Mouse (Mus musculus) spleen, postnatal 36 days (tissue): ENCODE results near the gene Nlrp4c.
"Not testable (repeated sequence)": the region's sequence is repeated elsewhere in the genome, so short reads cannot be mapped to it uniquely, and the experiment has no call there.

Experiments used
- DNase-seq, 2 experiments: peaks; one replicate each; pipeline ENCODE4 v3.0.0; 2022; ENCODE audit warnings: low spot score in 2 of 2, mixed read lengths in 1 of 2

Nlrp4c gene

DNA sequence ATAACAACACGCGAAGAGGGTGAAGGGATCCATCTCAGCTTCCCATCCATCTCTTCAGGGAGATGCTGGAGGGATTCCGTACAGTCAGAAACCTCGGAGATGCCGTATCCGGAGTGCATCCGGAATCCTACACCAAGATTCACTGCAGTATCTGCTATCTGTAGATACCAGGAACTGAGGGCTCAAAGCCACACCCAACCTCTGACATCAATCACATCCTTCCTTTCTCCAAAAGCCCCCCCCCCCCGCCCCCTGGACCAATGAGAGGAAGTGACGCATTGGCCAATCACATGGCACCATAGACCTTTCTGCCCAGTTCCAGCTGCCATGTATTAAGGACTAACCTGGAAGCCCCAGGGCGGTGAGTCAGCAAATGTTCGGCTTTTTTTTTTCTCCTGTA is at the start of gene Nlrp4c:
Gene Nlrp4c (plus strand): TSS at position 301 of the 400 bp plus-strand sequence.
- no peak for DNase-seq

DNA sequence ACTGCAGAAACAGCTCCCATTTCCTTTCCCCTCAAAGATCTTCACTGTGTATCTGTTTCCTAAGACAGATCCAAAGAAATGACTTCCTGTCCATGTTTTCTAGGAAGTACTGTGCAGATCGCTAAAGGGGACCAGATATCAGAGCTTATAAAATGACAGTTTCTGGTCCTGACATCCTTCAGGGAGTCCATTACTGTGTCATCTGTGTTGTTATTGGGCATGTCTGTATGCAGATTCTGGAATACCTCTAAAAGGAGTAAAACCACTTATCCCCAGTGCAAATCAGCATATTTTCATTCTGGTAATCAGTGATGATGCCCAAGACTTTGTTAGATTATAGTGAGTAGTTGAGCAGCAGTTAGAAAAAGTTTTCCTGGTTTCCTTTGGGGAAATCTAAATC is 34.1 kb upstream of the Nlrp4c start, which contains the start of gene Vmn1r65:
Gene Vmn1r65 (minus strand): TSS at position 101 of the 400 bp plus-strand sequence.
- DNase-seq: no peak

DNA sequence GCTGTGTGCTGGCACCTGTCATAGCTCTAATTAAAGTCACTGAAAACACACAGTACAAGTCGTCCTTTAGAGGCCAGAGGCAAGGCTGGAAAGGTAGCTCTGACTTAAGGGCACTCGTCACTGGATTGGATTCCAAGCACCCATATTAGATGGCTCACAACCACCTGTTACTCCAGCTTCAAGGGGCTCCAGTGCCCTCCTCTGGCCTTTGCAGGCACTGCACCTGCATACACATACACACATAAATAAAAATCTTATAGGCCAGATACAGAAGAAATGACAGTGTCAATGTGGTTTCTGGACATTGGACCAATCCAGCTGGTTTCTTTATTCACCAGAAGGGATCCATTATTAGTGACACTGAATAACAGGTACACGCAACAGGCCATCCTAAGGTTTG is 74.5 kb downstream of the Nlrp4c start:
- DNase-seq: no peak

DNA sequence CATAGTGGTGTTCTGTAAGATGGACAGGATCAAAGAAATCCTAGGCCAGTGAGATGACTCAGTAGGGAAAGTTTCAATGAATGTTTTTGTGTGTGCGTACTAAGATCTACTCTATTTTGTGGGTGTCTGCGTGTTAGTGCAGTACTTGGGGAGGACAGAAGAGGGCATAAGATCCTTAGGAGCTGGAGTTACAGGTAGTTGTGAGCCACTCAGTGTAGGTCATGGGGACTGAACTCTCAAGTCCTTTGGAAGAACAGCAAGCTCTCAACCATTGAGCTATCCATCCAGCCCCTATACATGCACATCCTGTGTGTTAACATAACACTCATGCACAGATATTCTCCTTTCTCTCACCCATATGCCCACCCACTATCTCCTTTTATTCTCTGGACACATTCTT is 75.1 kb downstream of the Nlrp4c start:
- not testable (repeated sequence) for DNase-seq

DNA sequence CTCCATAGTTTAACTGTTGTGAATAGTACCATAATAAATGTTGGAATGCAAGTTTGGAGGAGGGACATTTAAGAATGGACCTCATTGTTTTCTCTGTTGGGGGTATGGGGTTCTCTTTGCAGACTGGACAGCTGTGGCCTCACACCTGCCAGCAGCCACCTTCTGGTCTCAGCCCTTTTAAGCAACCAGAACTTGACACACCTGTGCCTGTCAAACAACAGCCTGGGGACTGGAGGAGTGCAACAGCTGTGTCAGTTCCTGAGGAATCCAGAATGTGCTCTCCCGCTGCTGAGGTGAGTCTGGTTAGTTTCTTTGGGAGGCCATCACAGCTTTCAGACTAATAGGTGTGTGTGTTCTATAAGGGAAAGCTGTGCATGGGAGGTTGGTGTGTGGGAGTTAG is 76.2 kb downstream of the Nlrp4c start:
- not testable (repeated sequence) for DNase-seq

DNA sequence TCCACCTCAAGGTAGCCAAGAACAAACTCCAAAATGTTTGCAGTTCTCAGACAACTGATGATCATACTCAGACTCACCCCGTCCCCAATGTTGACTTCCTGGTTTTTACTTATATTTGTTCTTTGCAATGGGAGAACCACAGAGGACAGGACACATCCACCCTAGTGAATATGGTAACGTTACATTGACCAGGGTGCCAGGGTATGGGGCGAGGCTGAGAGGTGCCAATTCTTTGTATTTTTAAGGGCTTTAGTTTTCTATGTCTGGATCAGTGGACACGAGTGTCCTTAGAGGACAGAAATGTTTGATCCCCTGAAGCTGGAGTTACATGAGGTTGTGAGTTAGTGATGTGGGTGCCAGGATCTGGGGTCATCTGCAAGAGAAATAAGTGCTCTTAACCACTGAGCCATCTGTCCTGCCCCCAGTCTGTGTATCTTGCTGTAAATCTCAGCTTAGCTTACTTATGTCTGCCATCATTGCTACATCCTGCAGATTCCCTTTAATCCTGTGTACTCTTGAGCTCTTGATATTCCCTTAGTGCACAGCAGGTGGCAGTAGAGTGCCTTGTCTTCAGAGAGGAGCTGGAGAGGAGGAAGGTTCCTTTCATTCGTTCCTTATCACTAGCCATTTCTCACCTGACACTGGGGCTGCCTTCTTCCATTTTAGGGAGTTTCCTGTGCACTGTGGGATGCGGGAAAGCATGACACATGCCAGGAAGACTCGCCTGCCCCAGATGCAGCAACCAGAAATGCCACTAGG is 81.9 kb downstream of the Nlrp4c start:
- peak; percentile 64 to 76 for DNase-seq

DNA sequence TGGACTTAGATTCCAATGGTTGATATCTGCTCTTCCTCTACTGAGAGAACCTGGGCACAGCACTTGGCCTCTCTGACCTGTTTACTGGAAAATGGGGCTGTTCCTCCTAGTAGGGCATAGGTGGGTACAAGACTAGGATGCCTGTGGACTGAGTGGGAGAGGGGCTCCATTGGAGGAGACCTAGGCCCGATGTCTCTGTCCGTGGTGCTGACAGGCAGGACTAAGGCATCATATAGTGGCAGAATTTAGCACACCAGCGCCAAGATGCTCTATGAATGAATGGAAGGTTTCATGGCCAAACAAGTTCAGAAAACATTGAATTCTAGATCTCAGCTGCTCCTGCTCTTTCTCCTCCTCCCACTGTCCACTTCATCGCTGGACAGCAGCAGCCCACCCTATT is 85.4 kb downstream of the Nlrp4c start:
- DNase-seq: no peak

DNA sequence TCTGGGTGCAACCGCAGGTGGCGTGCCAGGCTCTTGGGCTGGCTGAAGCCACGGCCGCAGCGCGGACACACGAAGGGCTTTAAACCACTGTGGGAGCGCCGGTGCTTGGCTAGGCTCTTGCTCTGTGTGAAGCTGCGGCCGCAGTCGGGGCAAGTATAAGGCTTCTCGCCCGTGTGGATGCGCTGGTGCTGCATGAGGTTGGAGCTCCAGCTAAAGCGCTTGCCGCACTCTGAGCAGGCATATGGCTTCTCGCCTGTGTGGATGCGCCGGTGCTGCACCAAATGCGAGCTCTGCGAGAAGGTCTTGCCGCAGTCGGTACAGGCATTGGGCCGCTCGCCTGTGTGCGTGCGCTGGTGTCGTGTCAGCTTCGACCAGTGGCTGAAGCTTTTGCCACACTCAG is 87.7 kb downstream of the Nlrp4c start:
- DNase-seq: no peak

DNA sequence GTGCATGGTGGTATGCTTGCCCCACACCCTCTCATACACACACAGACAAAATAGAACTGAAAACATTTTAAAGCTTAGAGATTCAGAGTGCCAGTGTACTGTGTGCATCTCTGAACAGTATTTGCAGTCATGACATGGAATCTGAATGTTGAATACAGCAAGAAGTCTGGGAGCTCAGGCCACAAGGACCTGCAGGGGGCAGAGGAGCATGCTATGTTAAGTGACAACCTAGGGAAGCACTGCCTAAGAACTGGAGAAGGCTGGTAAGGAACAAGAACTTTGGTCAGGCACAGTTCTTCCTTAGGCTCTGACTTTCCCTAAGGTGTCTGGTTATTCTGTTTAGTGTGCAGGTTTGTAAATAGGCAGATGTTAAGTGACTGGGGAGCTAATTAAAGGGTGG is 91.5 kb downstream of the Nlrp4c start:
- DNase-seq: no peak

DNA sequence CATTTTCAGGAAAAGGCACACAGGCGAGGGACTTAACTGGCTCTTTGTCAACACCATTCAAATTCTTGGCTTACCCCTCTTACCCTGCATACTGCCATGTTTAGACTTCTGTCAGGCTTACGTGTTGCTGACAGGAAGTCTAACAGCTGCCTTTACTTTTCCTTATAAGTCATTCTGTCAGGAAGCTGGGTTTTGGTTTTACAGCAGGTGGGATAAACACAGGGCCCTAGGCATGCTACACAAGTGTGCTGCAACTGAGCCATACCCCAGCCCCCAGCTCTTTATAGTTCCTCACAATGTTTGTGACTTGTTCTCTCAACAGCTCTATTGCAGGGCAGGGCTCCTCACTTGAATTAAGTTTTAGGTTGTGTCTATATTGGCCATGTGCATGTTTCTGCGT is 94.3 kb downstream of the Nlrp4c start:
- no peak for DNase-seq

DNA sequence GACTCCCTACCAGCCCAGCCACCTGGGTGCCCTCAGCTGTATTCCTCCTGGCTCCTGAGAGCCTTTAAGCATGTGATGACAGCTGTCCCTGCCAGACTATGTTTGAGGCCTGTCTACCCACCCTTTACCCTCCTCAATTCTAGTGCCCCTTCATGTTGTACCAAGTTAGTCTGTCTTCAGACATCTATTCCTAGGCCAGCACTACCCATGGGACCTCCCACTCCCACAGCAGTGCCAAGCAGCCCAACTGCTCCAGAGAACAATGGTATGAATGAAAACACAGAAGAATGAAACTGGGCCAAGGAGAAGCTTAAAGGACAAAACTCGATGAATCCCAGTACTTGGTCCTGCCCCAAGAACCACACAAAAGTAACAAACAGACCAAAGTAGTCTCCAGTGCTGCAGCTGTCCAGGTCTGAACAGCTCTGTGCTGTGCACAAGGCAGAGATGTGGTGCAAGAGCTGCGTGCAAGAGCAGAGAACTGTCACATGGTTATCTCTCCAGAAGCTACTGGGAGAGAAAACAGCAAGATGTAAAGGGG is 99.1 kb downstream of the Nlrp4c start:
- no peak for DNase-seq

DNA sequence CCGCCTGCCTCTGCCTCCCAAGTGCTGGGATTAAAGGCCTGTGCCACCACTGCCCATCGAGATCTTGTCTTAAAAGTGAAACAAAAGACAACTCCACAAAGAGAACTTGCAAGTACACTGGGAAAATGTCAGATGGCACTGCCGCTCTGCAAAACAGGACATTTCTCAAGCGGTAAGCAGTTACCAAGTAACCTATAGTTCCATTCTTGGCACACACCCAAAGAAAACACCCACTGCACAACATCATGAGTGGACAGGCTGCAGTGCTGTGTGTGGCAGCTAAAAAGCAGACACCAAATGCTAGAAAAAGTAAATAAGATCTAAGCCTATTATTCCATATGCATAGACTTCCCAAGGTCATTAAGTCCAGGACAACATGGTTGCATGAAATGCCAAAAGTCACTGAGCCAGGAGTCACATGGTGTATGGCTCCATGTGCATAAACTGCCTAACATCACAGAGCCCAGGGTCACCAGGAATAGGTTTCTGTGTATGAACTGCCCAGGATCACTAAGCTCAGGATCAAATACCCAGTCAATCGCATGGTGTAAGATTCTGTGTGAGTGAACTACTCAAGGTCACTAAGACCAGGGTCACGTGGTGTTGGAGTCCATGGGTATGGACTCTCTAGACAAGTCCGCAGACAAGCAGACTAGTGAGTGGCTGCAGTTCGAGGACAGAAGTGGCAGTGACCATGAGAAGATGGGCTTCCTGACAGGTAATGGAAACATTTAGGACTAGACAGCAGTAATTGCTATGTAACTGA is 100.6 kb downstream of the Nlrp4c start:
- DNase-seq: no peak

DNA sequence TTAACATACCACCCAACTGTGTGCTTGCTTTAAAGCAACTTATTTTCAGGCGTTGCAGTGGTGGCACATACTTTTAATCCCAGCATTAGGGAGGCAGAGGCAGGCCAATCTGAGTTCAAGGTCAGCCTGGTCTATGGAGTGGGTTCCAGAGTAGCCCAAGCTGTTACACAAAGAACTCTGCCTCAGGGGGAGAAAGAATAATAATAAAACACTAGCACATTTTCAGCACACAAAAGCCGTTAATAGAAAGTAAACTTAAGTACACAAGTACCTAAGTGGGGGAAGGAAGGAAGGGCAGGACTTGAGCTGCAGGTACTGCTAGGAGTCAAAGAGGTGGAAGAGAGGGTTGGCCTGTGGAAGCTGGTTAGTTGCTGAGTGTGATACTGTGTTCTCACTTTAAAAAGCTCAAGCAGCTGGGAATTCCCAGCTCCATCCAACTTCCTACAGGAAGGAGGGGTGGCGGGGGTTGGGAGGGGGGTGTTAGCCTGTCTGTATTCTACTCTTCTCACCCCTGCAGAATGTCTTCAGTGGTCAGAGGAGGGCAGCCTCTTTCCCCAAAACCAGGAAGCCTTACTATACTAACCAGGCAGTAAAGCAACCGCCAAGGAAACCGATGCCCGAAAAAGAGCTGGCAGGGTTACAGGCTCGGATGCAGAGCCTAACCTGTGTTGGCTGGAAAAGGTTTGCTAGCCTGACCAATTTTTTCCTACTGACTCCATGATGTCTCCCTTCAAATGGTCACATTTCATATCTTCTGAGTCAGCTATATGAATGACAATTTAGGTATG is 101.4 kb downstream of the Nlrp4c start:
- no peak for DNase-seq

DNA sequence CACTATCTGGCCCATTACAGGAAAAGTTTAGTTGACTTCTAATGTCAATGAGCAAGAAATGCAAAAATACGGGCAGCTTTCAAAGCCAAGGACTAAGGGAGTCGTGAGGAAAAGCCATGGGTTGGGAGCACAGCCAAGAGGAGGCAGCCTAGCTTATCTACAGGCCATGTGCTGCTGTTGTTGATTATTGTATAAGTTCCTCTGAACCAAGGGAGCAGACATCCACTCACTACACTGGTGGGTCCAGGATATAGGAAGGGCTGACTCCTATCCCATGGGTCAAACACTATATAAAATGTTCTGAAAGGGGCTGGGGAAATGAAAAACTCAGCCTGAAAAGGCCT is 102.0 kb downstream of the Nlrp4c start:
- no peak for DNase-seq

DNA sequence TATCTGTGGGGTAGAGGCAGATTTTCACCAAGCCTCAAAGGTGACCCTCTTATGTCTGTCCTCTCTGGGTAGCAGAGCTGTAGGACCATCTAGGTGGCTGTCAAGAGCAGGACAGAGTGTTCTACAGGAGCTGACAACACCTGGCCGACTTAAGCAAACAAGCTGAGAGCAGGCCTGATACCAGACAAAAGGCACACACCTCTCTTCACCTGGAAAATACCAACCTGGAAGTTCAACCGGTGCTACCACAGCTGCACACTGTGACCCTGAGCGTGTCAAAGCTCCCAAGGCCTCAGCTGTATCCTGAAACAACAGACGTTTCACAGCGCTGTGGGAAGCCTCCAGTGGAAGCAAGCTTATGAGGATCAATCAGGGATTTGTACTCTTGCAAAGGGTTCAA is 102.7 kb downstream of the Nlrp4c start:
- DNase-seq: no peak

DNA sequence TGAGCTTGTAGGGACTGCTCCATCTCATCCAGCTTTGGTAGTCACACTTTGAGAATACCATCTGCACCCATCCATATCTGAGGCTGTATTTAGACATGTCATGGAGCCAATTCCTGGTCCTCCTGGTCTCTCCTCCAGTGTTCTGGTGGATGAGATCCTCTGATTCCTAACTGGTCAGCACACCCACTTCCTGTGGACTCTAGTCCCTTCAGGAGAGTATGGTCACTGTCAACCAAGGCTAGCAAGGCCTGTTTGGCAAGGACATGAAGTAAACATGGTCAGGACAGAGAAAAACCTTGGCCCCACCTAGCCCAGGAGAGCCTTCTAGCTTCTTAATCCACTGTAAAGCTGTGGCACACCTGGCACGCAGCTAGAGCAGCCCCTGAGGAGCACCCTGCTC is 106.3 kb downstream of the Nlrp4c start:
- no peak for DNase-seq

DNA sequence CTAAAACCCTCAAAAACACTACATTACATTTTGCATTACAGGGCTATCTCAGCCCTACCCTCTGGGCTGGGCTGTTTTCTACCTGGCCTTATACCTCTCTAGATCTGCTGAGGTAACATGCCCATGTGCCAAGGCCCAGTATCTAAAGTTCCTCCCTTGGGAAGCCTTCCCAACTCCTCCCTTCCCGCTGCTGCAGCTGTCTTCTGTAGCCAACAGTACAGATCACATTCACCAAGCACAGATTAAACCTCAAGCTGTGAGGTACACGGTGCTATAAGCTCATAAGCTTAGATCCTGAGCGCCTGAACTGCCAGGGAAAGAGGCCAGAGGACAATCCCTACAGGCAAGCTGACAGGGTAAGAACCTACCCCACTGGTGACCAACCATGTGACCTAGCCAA is 107.1 kb downstream of the Nlrp4c start:
- no peak for DNase-seq

DNA sequence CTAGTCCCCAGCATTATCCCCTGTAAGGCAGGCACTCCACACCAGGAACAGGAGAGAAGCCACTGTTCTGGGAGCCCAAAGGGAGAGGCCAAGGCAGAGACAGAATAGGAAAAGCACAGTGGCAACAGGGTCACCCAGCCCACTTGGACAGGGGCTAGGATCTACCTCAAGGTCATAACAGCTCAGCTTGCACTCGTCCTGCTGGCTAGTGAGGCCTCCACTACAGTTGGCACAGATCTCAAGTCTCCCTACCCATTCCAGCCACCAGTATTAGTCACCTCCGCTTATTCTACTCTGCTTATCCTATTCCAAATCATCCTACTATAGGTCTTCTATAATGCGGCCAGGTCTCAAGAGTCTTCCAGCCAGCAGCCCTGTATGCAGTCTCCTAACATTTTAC is 108.2 kb downstream of the Nlrp4c start:
- no peak for DNase-seq

DNA sequence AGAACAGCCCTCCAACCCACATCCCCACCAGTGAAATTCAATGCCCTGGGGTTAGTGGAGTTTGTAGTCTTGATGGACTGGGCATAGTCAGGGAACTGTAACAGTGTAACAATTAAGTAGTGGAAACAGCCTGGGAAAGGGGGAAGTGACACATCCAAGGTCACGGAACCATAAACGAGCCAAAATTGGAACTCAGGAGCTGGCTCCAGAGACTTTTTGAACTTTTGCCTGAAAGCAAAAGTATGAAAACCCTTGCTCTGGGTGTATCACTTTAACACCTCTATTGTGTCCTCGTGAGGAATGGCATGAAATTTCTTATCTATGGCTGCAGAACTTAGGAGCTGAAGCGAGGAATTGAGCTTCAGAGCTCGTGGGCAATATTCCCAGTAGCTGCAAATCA is 109.2 kb downstream of the Nlrp4c start:
- DNase-seq: no peak
